ENCODE assay signal across 19 mouse cellular contexts in the genomic region with DNA sequence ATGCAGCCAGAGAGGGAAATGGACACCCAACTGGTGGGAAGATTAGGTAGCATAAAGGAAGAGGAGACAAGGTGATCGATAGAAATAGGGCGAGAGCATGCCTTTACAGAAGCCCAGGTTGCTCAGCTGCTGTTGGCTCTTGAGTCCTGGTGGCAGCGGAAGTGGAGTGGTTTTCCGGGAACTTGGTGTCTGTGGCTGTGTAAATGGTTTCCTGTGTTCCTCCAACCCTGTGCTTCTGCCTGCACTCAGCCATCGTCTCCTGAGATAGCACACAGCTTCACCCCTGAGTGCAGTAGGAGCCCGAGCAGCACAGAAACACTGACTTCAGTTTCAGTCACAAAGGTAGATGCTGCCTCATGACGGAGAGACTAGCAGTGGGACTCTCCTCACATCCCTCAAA.
DNase-seq lines count a peak whose midpoint lies in the region; ATAC-seq and TF ChIP-seq lines count a peak whose summit lies in the region.
"Had no signal": no experiment of that assay in that cellular context is flagged by ENCODE, and none has a peak within 500 bp of the region (broad histone marks: within the 10 kb centered on the region; RNA-seq: fewer than 3 reads in every experiment).

No protein-coding gene starts in this region.

- no peak for TF ChIP-seq POLR2A in testis, adult 2 months (IDR thresholded peaks at IDR 0.05; ENCODE audit: control insufficient read depth, low read depth, low read length)

- no peak overlapping the region for H3K27ac ChIP-seq in testis, adult 2 months (ENCODE audit: control insufficient read depth, insufficient read depth, low read depth, low read length)
- no peak overlapping the region for H3K27ac ChIP-seq in liver, embryonic 12.5 days
- H3K27ac ChIP-seq in midbrain, embryonic 15.5 days, result no peak overlapping the region
- H3K27ac ChIP-seq: embryonic facial prominence, embryonic 13.5 days; heart, embryonic 13.5 days; hindbrain, embryonic 13.5 days; midbrain, embryonic 12.5 days; neural tube, embryonic 12.5 days; stomach, embryonic 15.5 days had no signal

- 30% methylated on average over 7 of the region's 7 CpGs for WGBS in liver, embryonic 12.5 days (ENCODE audit: insufficient replicate concordance)
- WGBS in midbrain, embryonic 15.5 days, result 89% methylated on average over 7 of the region's 7 CpGs

- no peaks in the 10 kb centered on the region for H3K9me3 ChIP-seq in liver, embryonic 12.5 days (replicated peaks)
- H3K9me3 ChIP-seq in midbrain, embryonic 15.5 days, result no peaks in the 10 kb centered on the region
- H3K9me3 ChIP-seq: embryonic facial prominence, embryonic 13.5 days; heart, embryonic 13.5 days; hindbrain, embryonic 13.5 days; midbrain, embryonic 12.5 days; neural tube, embryonic 12.5 days; stomach, embryonic 15.5 days had no signal

- TF ChIP-seq CTCF in testis, adult 2 months (IDR thresholded peaks at IDR 0.05; ENCODE audit: control insufficient read depth, insufficient read depth, insufficient replicate concordance, low read depth, low read length), result no peak

- no peaks in the 10 kb centered on the region for H3K27me3 ChIP-seq in testis, adult 2 months (ENCODE audit: control insufficient read depth, insufficient read depth, low read length)
- H3K27me3 ChIP-seq in liver, embryonic 12.5 days (replicated peaks), result no peaks in the 10 kb centered on the region
- no peaks in the 10 kb centered on the region for H3K27me3 ChIP-seq in splenic B cell, adult 2 months (ENCODE audit: control insufficient read depth, insufficient read depth, low read length, poor library complexity, severe bottlenecking)
- no peaks in the 10 kb centered on the region for H3K27me3 ChIP-seq in midbrain, embryonic 15.5 days (replicated peaks)
- H3K27me3 ChIP-seq: embryonic facial prominence, embryonic 13.5 days; heart, embryonic 13.5 days; hindbrain, embryonic 13.5 days; midbrain, embryonic 12.5 days; neural tube, embryonic 12.5 days; stomach, embryonic 15.5 days had no signal

- peak overlapping the region; percentile 4 for H3K4me3 ChIP-seq in testis, adult 2 months (ENCODE audit: control insufficient read depth, low read depth, low read length)
- no peak overlapping the region for H3K4me3 ChIP-seq in liver, embryonic 12.5 days
- no peak overlapping the region for H3K4me3 ChIP-seq in midbrain, embryonic 15.5 days
- H3K4me3 ChIP-seq: embryonic facial prominence, embryonic 13.5 days; heart, embryonic 13.5 days; hindbrain, embryonic 13.5 days; midbrain, embryonic 12.5 days; neural tube, embryonic 12.5 days; stomach, embryonic 15.5 days had no signal

- no peaks in the 10 kb centered on the region; the same call in 1 of the 2 replicates for H3K36me3 ChIP-seq in testis, adult 2 months (ENCODE audit: control insufficient read depth, insufficient read depth, low read length)
- no peaks in the 10 kb centered on the region for H3K36me3 ChIP-seq in liver, embryonic 12.5 days
- H3K36me3 ChIP-seq in splenic B cell, adult 2 months (ENCODE audit: control insufficient read depth, insufficient read depth, low read length, poor library complexity, severe bottlenecking), result no peaks in the 10 kb centered on the region
- no peaks in the 10 kb centered on the region for H3K36me3 ChIP-seq in midbrain, embryonic 15.5 days (replicated peaks)
- H3K36me3 ChIP-seq: embryonic facial prominence, embryonic 13.5 days; hindbrain, embryonic 13.5 days; midbrain, embryonic 12.5 days; neural tube, embryonic 12.5 days had no signal

- no peak overlapping the region for H3K9ac ChIP-seq in liver, embryonic 12.5 days
- no peak overlapping the region for H3K9ac ChIP-seq in midbrain, embryonic 15.5 days
- H3K9ac ChIP-seq: embryonic facial prominence, embryonic 13.5 days; heart, embryonic 13.5 days; hindbrain, embryonic 13.5 days; lung, embryonic 14.5 days; midbrain, embryonic 12.5 days; neural tube, embryonic 12.5 days; stomach, embryonic 15.5 days had no signal

- DNase-seq in testis, postnatal 14 days (ENCODE audit: low spot score), result no peak
- DNase-seq in splenic B cell, adult 2 months (ENCODE audit: low read depth, low spot score), result peak; percentile 42
- no peak for DNase-seq in left cerebral cortex, adult 8-10 months (ENCODE audit: low spot score in 2 of 2)
- DNase-seq: adrenal gland, adult 8-10 months; cerebellum, postnatal 10 days; layer of hippocampus, adult 9-11 months; lung, embryonic 14.5 days; right cerebral cortex, adult 18-20 months had no signal

- no peak for ATAC-seq in liver, embryonic 12.5 days
- ATAC-seq in midbrain, embryonic 15.5 days (replicated peaks), result no peak
- ATAC-seq in erythroid progenitor cell, adult 5-6 weeks (replicated peaks; ENCODE audit: low FRiP score, poor library complexity, severe bottlenecking), result no peak
- ATAC-seq: forebrain, embryonic 14.5 days had no signal

- no peaks in the 10 kb centered on the region; the same call in none of the 2 replicates for H3K4me1 ChIP-seq in testis, adult 2 months (ENCODE audit: control insufficient read depth, insufficient read depth, low read length)
- 0 out of 2 replicates have a peak, but pooled peaks cover 4% of the 10 kb centered on the region for H3K4me1 ChIP-seq in liver, embryonic 12.5 days
- no peaks in the 10 kb centered on the region for H3K4me1 ChIP-seq in midbrain, embryonic 15.5 days
- H3K4me1 ChIP-seq: hindbrain, embryonic 13.5 days; midbrain, embryonic 12.5 days; neural tube, embryonic 12.5 days had no signal

- H3K4me2 ChIP-seq in liver, embryonic 12.5 days, result peak overlapping the region; percentile 18; the same call in 1 of the 2 replicates
- H3K4me2 ChIP-seq in midbrain, embryonic 15.5 days, result no peak overlapping the region
- H3K4me2 ChIP-seq: embryonic facial prominence, embryonic 13.5 days; heart, embryonic 13.5 days; hindbrain, embryonic 13.5 days; lung, embryonic 14.5 days; midbrain, embryonic 12.5 days; neural tube, embryonic 12.5 days; stomach, embryonic 15.5 days had no signal
